Mouse (Mus musculus): Measurements from ENCODE around the gene B3galnt2.
A peak's percentile ranks its signal among the peaks of the same experiment; 100 is the strongest.
"Not testable (repeated sequence)": the region's sequence is repeated elsewhere in the genome, so short reads cannot be mapped to it uniquely, and the experiment has no call there.

B3galnt2 gene

GRCm38 (mm10) chr13:13953874-13954832 lies at the start of gene B3galnt2:
TSS of gene B3galnt2 (plus strand) at chr13:13954469.
- DNase-seq = peak; percentile 100

- no peak for DNase-seq
Observed at GRCm38 (mm10) chr13:13911341-13911740, 42.9 kb upstream of the B3galnt2 start.

- DNase-seq = no peak
Observed at GRCm38 (mm10) chr13:13919396-13919795, 34.9 kb upstream of the B3galnt2 start.

- DNase-seq = no peak
Observed at GRCm38 (mm10) chr13:13922526-13922925, 31.7 kb upstream of the B3galnt2 start.

GRCm38 (mm10) chr13:13929982-13930381 lies 24.3 kb upstream of the B3galnt2 start:
- no peak for DNase-seq

GRCm38 (mm10) chr13:13954931-13955330 lies 662 bp downstream of the B3galnt2 start:
- DNase-seq = no peak

- DNase-seq = no peak
Observed at GRCm38 (mm10) chr13:13956686-13957085, 2.4 kb downstream of the B3galnt2 start.

GRCm38 (mm10) chr13:13960211-13960610 lies 5.9 kb downstream of the B3galnt2 start:
- DNase-seq = no peak

- no peak for DNase-seq
Observed at GRCm38 (mm10) chr13:13961046-13961445, 6.8 kb downstream of the B3galnt2 start.

GRCm38 (mm10) chr13:13965388-13965964 lies 11.2 kb downstream of the B3galnt2 start:
- DNase-seq = no peak

GRCm38 (mm10) chr13:13966172-13966571 lies 11.9 kb downstream of the B3galnt2 start:
- no peak for DNase-seq

GRCm38 (mm10) chr13:13968629-13969111 lies 14.4 kb downstream of the B3galnt2 start:
- no peak for DNase-seq

GRCm38 (mm10) chr13:13969796-13970195 lies 15.5 kb downstream of the B3galnt2 start:
- DNase-seq = no peak

- not testable (repeated sequence) for DNase-seq
Observed at GRCm38 (mm10) chr13:13981842-13982241, 27.6 kb downstream of the B3galnt2 start.

GRCm38 (mm10) chr13:13983523-13983922 lies 29.3 kb downstream of the B3galnt2 start:
- DNase-seq = no peak

GRCm38 (mm10) chr13:13989135-13989534 lies 34.9 kb downstream of the B3galnt2 start:
- DNase-seq = peak; percentile 51

GRCm38 (mm10) chr13:13990391-13990790 lies 36.1 kb downstream of the B3galnt2 start:
- no peak for DNase-seq

GRCm38 (mm10) chr13:13993041-13993440 lies 38.8 kb downstream of the B3galnt2 start:
- DNase-seq = no peak

GRCm38 (mm10) chr13:13995046-13995445 lies 40.8 kb downstream of the B3galnt2 start:
- DNase-seq = no peak

GRCm38 (mm10) chr13:13997476-13997875 lies 43.2 kb downstream of the B3galnt2 start:
- DNase-seq = no peak

- DNase-seq = no peak
Observed at GRCm38 (mm10) chr13:14002706-14003105, 48.4 kb downstream of the B3galnt2 start.

GRCm38 (mm10) chr13:14004086-14004485 lies 49.8 kb downstream of the B3galnt2 start:
- DNase-seq = peak; percentile 5

- no peak for DNase-seq
Observed at GRCm38 (mm10) chr13:14004999-14005398, 50.7 kb downstream of the B3galnt2 start.

GRCm38 (mm10) chr13:14006056-14006455 lies 51.8 kb downstream of the B3galnt2 start:
- no peak for DNase-seq
